Comparison of ENCODE assay signal across 9 mouse cellular contexts in the genomic region with DNA sequence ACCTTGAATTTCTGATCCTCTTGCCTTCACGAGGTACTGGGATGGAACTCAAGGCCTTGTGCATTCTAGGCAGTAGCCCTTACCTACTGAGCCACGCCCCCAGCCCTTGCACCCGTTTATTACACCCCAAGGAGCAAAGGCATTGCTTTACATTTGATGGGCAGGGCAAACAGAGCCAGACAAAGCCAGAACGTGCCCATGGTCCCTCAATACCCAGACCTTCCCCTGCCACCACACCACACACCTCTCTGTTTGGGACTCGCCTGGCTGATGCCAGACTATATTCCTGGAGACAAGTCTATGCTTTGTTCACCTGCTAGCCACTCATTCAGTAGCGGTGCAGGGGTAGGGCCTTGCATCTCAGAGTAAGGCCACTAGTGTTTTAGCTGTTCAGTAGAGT. TPM values are rescaled to one million over a fixed set of nuclear protein-coding genes. Genes with fewer than 3 reads are reported as not detected.
DNase-seq lines count a peak whose midpoint lies in the region; ATAC-seq lines count a peak whose summit lies in the region.
"Had no signal": no experiment of that assay in that cellular context is flagged by ENCODE, and none has a peak within 500 bp of the region (broad histone marks: within the 10 kb centered on the region; RNA-seq: fewer than 3 reads in every experiment).

No protein-coding gene starts in this region.

- H3K4me3 ChIP-seq in liver, embryonic 12.5 days, result no peak overlapping the region
- H3K4me3 ChIP-seq in limb, embryonic 13.5 days, result peak overlapping the region; percentile 53; the same call in 1 of the 2 replicates
- no peak overlapping the region for H3K4me3 ChIP-seq in stomach, embryonic 14.5 days (ENCODE audit: low read depth, low read length)

- H3K36me3 ChIP-seq in liver, embryonic 12.5 days, result no peaks in the 10 kb centered on the region
- peaks cover 2% of the 10 kb centered on the region; the same call in 1 of the 2 replicates for H3K36me3 ChIP-seq in limb, embryonic 13.5 days
- no peaks in the 10 kb centered on the region; the same call in 1 of the 2 replicates for H3K36me3 ChIP-seq in stomach, embryonic 14.5 days (ENCODE audit: control insufficient read depth, insufficient read depth, low read length)

- ATAC-seq in cerebellum, adult (ENCODE audit: insufficient number of reproducible peaks, low FRiP score, low TSS enrichment), result no peak
- ATAC-seq in liver, embryonic 12.5 days, result no peak
- ATAC-seq in limb, embryonic 13.5 days (ENCODE audit: low FRiP score, low read depth), result no peak
- ATAC-seq in stomach, embryonic 14.5 days (ENCODE audit: insufficient number of reproducible peaks, insufficient read depth, low FRiP score, low read depth), result no peak
- ATAC-seq: inflammation-experienced regulatory T-cells, adult 6 months had no signal

- DNase-seq in cerebellum, adult 11-12 months, result peak; percentile 45
- DNase-seq in liver, result no peak
- DNase-seq in embryo, embryonic 10 days (ENCODE audit: low spot score), result no peak
- DNase-seq in Muller cell, postnatal 12 days (ENCODE audit: inconsistent ontology term), result no peak

- H3K4me1 ChIP-seq in liver, embryonic 12.5 days, result peaks cover 33% of the 10 kb centered on the region
- peaks cover 24% of the 10 kb centered on the region for H3K4me1 ChIP-seq in limb, embryonic 13.5 days
- peaks cover 30% of the 10 kb centered on the region for H3K4me1 ChIP-seq in stomach, embryonic 14.5 days (ENCODE audit: control insufficient read depth, insufficient read depth, low read length)

- H3K9ac ChIP-seq in liver, embryonic 12.5 days, result 0 out of 2 replicates have a peak overlapping the region, but pooled peaks have one; percentile 67
- H3K9ac ChIP-seq in limb, embryonic 13.5 days, result no peak overlapping the region
- H3K9ac ChIP-seq in stomach, embryonic 14.5 days (replicated peaks; ENCODE audit: low read depth, low read length), result no peak overlapping the region

- 44% methylated on average over 6 of the region's 6 CpGs for WGBS in liver, embryonic 12.5 days (ENCODE audit: insufficient replicate concordance)
- WGBS in limb, embryonic 13.5 days, result 44% methylated on average over 6 of the region's 6 CpGs
- 45% methylated on average over 6 of the region's 6 CpGs for WGBS in stomach, embryonic 14.5 days

- peaks cover 19% of the 10 kb centered on the region for H3K27me3 ChIP-seq in liver, embryonic 12.5 days (replicated peaks)
- peaks cover 16% of the 10 kb centered on the region for H3K27me3 ChIP-seq in limb, embryonic 13.5 days
- no peaks in the 10 kb centered on the region for H3K27me3 ChIP-seq in stomach, embryonic 14.5 days (ENCODE audit: control insufficient read depth, insufficient read depth, low read length)

- no peaks in the 10 kb centered on the region for H3K9me3 ChIP-seq in liver, embryonic 12.5 days (replicated peaks)
- H3K9me3 ChIP-seq in limb, embryonic 13.5 days, result no peaks in the 10 kb centered on the region
- no peaks in the 10 kb centered on the region for H3K9me3 ChIP-seq in stomach, embryonic 14.5 days (ENCODE audit: control insufficient read depth, low read depth, low read length)

- H3K27ac ChIP-seq in liver, embryonic 12.5 days, result 0 out of 2 replicates have a peak overlapping the region, but pooled peaks have one; percentile 70
- no peak overlapping the region for H3K27ac ChIP-seq in limb, embryonic 13.5 days
- peak overlapping the region; percentile 27; the same call in 1 of the 2 replicates for H3K27ac ChIP-seq in stomach, embryonic 14.5 days (ENCODE audit: low read length)

- peak overlapping the region; percentile 89 for H3K4me2 ChIP-seq in liver, embryonic 12.5 days
- peak overlapping the region; percentile 86 for H3K4me2 ChIP-seq in limb, embryonic 13.5 days (replicated peaks)
- peak overlapping the region; percentile 83 for H3K4me2 ChIP-seq in stomach, embryonic 14.5 days (replicated peaks; ENCODE audit: low read depth, low read length)

RNA-seq across cellular contexts. Expression of a gene that starts 17.8 kb away (rescaled TPM):
- polyA plus RNA-seq in liver, embryonic 12.5 days (2016; fragmentation: Nextera tagmentation; extraction: Ambion mirVana), result 1.9 and 2.3 TPM in 2 replicates
- polyA plus RNA-seq in limb, embryonic 13.5 days (2015; fragmentation: Nextera tagmentation; extraction: Ambion mirVana), result 10.1 and 10.9 TPM in 2 replicates
- polyA plus RNA-seq in stomach, embryonic 14.5 days (2014; fragmentation: Nextera tagmentation; extraction: Ambion mirVana), result 33.2 and 35.2 TPM in 2 replicates

RNA-seq across cellular contexts. Expression of a gene that starts 30.8 kb away (rescaled TPM):
- polyA plus RNA-seq in liver, embryonic 12.5 days (2016; fragmentation: Nextera tagmentation; extraction: Ambion mirVana), result 46.9 and 48.8 TPM in 2 replicates
- polyA plus RNA-seq in limb, embryonic 13.5 days (2015; fragmentation: Nextera tagmentation; extraction: Ambion mirVana), result 33.0 and 34.0 TPM in 2 replicates
- 45.4 and 47.9 TPM in 2 replicates for polyA plus RNA-seq in stomach, embryonic 14.5 days (2014; fragmentation: Nextera tagmentation; extraction: Ambion mirVana)
